Mouse (Mus musculus) limb, embryonic 11.5 days (tissue): ENCODE data around the gene Zfp609. TPM values are rescaled to one million over a fixed set of nuclear protein-coding genes. Genes with fewer than 3 reads are reported as not detected.

Source experiments
- ATAC-seq: fragments of 200-750 bp; cut with Nextera tagmentation; 2 replicates; pipeline ENCODE4 v1.8.0; 2017; ENCODE audit warnings: low read depth; ENCODE audit not compliant: insufficient number of reproducible peaks, low FRiP score, low TSS enrichment
- DNase-seq: peaks from one replicate; pipeline ENCODE4 v3.0.0-alpha.2; 2015; ENCODE audit warnings: low spot score
- H3K27ac ChIP-seq: fragments of 300-500 bp; sonication (generic); replicated peaks from 2 replicates; pipeline ENCODE4 v1.5.1; 2014; ENCODE audit warnings: low read depth, mild to moderate bottlenecking, low read length
- H3K27me3 ChIP-seq: fragments of 300-500 bp; sonication (generic); 2 replicates; pipeline ENCODE4 v1.6.1; 2014; ENCODE audit warnings: mild to moderate bottlenecking, low read length, mixed read lengths; ENCODE audit not compliant: control insufficient read depth, insufficient read depth
- H3K36me3 ChIP-seq: fragments of 300-500 bp; sonication (generic); 2 replicates; pipeline ENCODE4 v1.6.1; 2014; ENCODE audit warnings: mild to moderate bottlenecking, low read length, moderate library complexity, mixed read lengths; ENCODE audit not compliant: control insufficient read depth, insufficient read depth
- H3K4me1 ChIP-seq: fragments of 300-500 bp; sonication (generic); 2 replicates; pipeline ENCODE4 v1.6.1; 2014; ENCODE audit warnings: low read length, mixed read lengths; ENCODE audit not compliant: control insufficient read depth, insufficient read depth
- H3K4me2 ChIP-seq: fragments of 300-500 bp; sonication (generic); 2 replicates; pipeline ENCODE4 v1.6.1; 2014; ENCODE audit warnings: low read depth, mild to moderate bottlenecking, moderate library complexity; ENCODE audit not compliant: severe bottlenecking
- H3K4me3 ChIP-seq: fragments of 300-500 bp; sonication (generic); 2 replicates; pipeline ENCODE4 v1.5.1; 2014; ENCODE audit warnings: low read depth, low read length
- H3K9ac ChIP-seq: fragments of 300-500 bp; sonication (generic); 2 replicates; pipeline ENCODE4 v1.6.1; 2014; ENCODE audit warnings: mild to moderate bottlenecking, low read length
- H3K9me3 ChIP-seq: fragments of 300-500 bp; sonication (generic); 2 replicates; pipeline ENCODE4 v1.6.1; 2016; ENCODE audit warnings: low read length; ENCODE audit not compliant: control insufficient read depth
- WGBS: fragments of 180-500 bp; shearing (Covaris S2); extraction: QIAGEN DNeasy Blood & Tissue Kit; methylation state at CpG from one replicate; pipeline ENCODE4 v1.1.7; 2014; 5-methylcytosine and 5-hydroxymethylcytosine counted together
- polyA plus RNA-seq: library from polyadenylated mRNA; unstranded; fragments of >200 nt; fragmentation: Nextera tagmentation; extraction: Ambion mirVana; gene quantifications from 2 replicates; pipeline ENCODE4 v1.2.1, GENCODE M21; 2014

Gene Zfp609
- polyA plus RNA-seq, 1 experiment from 2014 or later, result 7.3 TPM

GRCm38 (mm10) chr9:65773783-65774182 lies 53.6 kb downstream of the Zfp609 start:
- Histone ChIP-seq H3K4me3 (no peak overlapping the region), H3K4me1 (peaks cover 11% of the 10 kb centered on the region), H3K9ac (no peak overlapping the region), H3K9me3 (no peaks in the 10 kb centered on the region), H3K4me2 (no peak overlapping the region), H3K27me3 (no peaks in the 10 kb centered on the region), H3K27ac (no peak overlapping the region), H3K36me3 (no peaks in the 10 kb centered on the region)
- ATAC-seq (no peak), DNase-seq (no peak)
- WGBS, result 95% methylated on average over 7 of the region's 7 CpGs

GRCm38 (mm10) chr9:65771011-65771664 lies 56.2 kb downstream of the Zfp609 start:
- no peak for ATAC-seq

GRCm38 (mm10) chr9:65762728-65763127 lies 64.6 kb downstream of the Zfp609 start:
- H3K36me3 ChIP-seq, result no peaks in the 10 kb centered on the region
- 93% methylated on average over 4 of the region's 4 CpGs for WGBS

More at GRCm38 (mm10) chr9:65771011-65771664, 56.2 kb downstream of the Zfp609 start:
- H3K4me3 ChIP-seq, result no peak overlapping the region
- H3K36me3 ChIP-seq, result no peaks in the 10 kb centered on the region
- H3K4me1 ChIP-seq, result peaks cover 2% of the 10 kb centered on the region; the same call in 1 of the 2 replicates
- no peaks in the 10 kb centered on the region for H3K27me3 ChIP-seq
- 51% methylated on average over 11 of the region's 11 CpGs for WGBS
- DNase-seq, result no peak
- no peak overlapping the region for H3K4me2 ChIP-seq
- H3K27ac ChIP-seq, result no peak overlapping the region
- H3K9ac ChIP-seq, result no peak overlapping the region
- no peaks in the 10 kb centered on the region for H3K9me3 ChIP-seq

GRCm38 (mm10) chr9:65759992-65760391 lies 67.4 kb downstream of the Zfp609 start:
- DNase-seq, result no peak
- 86% methylated on average over 8 of the region's 8 CpGs for WGBS

More at GRCm38 (mm10) chr9:65762728-65763127, 64.6 kb downstream of the Zfp609 start:
- no peak for DNase-seq
- H3K4me1 ChIP-seq, result no peaks in the 10 kb centered on the region
- H3K4me2 ChIP-seq, result no peak overlapping the region
- H3K9me3 ChIP-seq, result no peaks in the 10 kb centered on the region
- ATAC-seq, result no peak
- H3K9ac ChIP-seq, result no peak overlapping the region
- H3K27me3 ChIP-seq, result no peaks in the 10 kb centered on the region
- no peak overlapping the region for H3K4me3 ChIP-seq
- H3K27ac ChIP-seq, result no peak overlapping the region

GRCm38 (mm10) chr9:65759256-65759655 lies 68.1 kb downstream of the Zfp609 start:
- Histone ChIP-seq H3K4me1 (no peaks in the 10 kb centered on the region), H3K27ac (no peak overlapping the region), H3K9me3 (no peaks in the 10 kb centered on the region), H3K4me2 (no peak overlapping the region), H3K27me3 (no peaks in the 10 kb centered on the region), H3K9ac (no peak overlapping the region), H3K36me3 (no peaks in the 10 kb centered on the region), H3K4me3 (no peak overlapping the region)
- WGBS, result 93% methylated on average over 5 of the region's 5 CpGs
- ATAC-seq, result no peak
- DNase-seq, result no peak

More at GRCm38 (mm10) chr9:65759992-65760391, 67.4 kb downstream of the Zfp609 start:
- H3K36me3 ChIP-seq, result no peaks in the 10 kb centered on the region
- no peaks in the 10 kb centered on the region for H3K27me3 ChIP-seq
- no peaks in the 10 kb centered on the region for H3K9me3 ChIP-seq
- H3K4me1 ChIP-seq, result no peaks in the 10 kb centered on the region
- H3K4me2 ChIP-seq, result no peak overlapping the region
- no peak for ATAC-seq
- no peak overlapping the region for H3K4me3 ChIP-seq
- no peak overlapping the region for H3K27ac ChIP-seq
- H3K9ac ChIP-seq, result no peak overlapping the region

GRCm38 (mm10) chr9:65757826-65758225 lies 69.5 kb downstream of the Zfp609 start:
- no peaks in the 10 kb centered on the region for H3K9me3 ChIP-seq
- no peaks in the 10 kb centered on the region for H3K4me1 ChIP-seq
- 58% methylated on average over 3 of the region's 3 CpGs for WGBS
- H3K36me3 ChIP-seq, result no peaks in the 10 kb centered on the region
- no peaks in the 10 kb centered on the region for H3K27me3 ChIP-seq
- H3K9ac ChIP-seq, result no peak overlapping the region
- no peak overlapping the region for H3K4me3 ChIP-seq
- DNase-seq (no peak), ATAC-seq (no peak)
- no peak overlapping the region for H3K27ac ChIP-seq
- no peak overlapping the region for H3K4me2 ChIP-seq

- no peak for ATAC-seq
- Histone ChIP-seq H3K27me3 (no peaks in the 10 kb centered on the region), H3K4me2 (no peak overlapping the region), H3K27ac (no peak overlapping the region), H3K4me3 (no peak overlapping the region), H3K36me3 (no peaks in the 10 kb centered on the region), H3K9ac (no peak overlapping the region), H3K4me1 (no peaks in the 10 kb centered on the region), H3K9me3 (no peaks in the 10 kb centered on the region)
- DNase-seq, result no peak
- WGBS, result 94% methylated on average over 7 of the region's 7 CpGs
Measured at GRCm38 (mm10) chr9:65755673-65756375, 71.5 kb downstream of the Zfp609 start.

GRCm38 (mm10) chr9:65755164-65755563 lies 72.2 kb downstream of the Zfp609 start:
- Histone ChIP-seq H3K27ac (no peak overlapping the region), H3K9ac (no peak overlapping the region), H3K4me3 (no peak overlapping the region), H3K4me2 (no peak overlapping the region), H3K36me3 (no peaks in the 10 kb centered on the region), H3K9me3 (no peaks in the 10 kb centered on the region), H3K4me1 (no peaks in the 10 kb centered on the region), H3K27me3 (no peaks in the 10 kb centered on the region)
- DNase-seq, result no peak
- WGBS, result 85% methylated on average over 1 of the region's 1 CpGs
- no peak for ATAC-seq
